25 mouse cellular contexts compared by ENCODE assay signal in genomic region chr13:42894016-42894415, GRCm38 (mm10).
DNase-seq lines count a peak whose midpoint lies in the region; ATAC-seq and TF ChIP-seq lines count a peak whose summit lies in the region.
"Had no signal": no experiment of that assay in that cellular context is flagged by ENCODE, and none has a peak within 500 bp of the region (broad histone marks: within the 10 kb centered on the region; RNA-seq: fewer than 3 reads in every experiment).

No protein-coding gene starts in this region.

- no peak for ATAC-seq in forebrain, embryonic 16.5 days
- no peak for ATAC-seq in forebrain, embryonic 12.5 days (ENCODE audit: low FRiP score)
- ATAC-seq in hindbrain, postnatal 0 days: no peak
- no peak for ATAC-seq in hindbrain, embryonic 16.5 days
- no peak for ATAC-seq in midbrain, postnatal 0 days (ENCODE audit: low FRiP score)
- ATAC-seq in midbrain, embryonic 14.5 days (ENCODE audit: low FRiP score, low TSS enrichment): no peak
- ATAC-seq: forebrain, embryonic 13.5 days; inflammation-experienced regulatory T-cells, adult 6 months; intestine, embryonic 16.5 days; Patski had no signal

- no peaks in the 10 kb centered on the region for H3K9me3 ChIP-seq in forebrain, embryonic 16.5 days (ENCODE audit: control insufficient read depth, low read length)
- H3K9me3 ChIP-seq in forebrain, embryonic 12.5 days: no peaks in the 10 kb centered on the region
- no peaks in the 10 kb centered on the region for H3K9me3 ChIP-seq in hindbrain, postnatal 0 days (ENCODE audit: low read length)
- no peaks in the 10 kb centered on the region for H3K9me3 ChIP-seq in hindbrain, embryonic 16.5 days (ENCODE audit: control insufficient read depth, low read length)
- no peaks in the 10 kb centered on the region for H3K9me3 ChIP-seq in midbrain, postnatal 0 days (ENCODE audit: low read length)
- no peaks in the 10 kb centered on the region for H3K9me3 ChIP-seq in midbrain, embryonic 14.5 days (ENCODE audit: control insufficient read depth, low read length)
- H3K9me3 ChIP-seq: embryonic facial prominence, embryonic 12.5 days; embryonic facial prominence, embryonic 15.5 days; forebrain, embryonic 13.5 days; heart, embryonic 15.5 days; hindbrain, embryonic 10.5 days; hindbrain, embryonic 15.5 days had no signal

- no peak overlapping the region for H3K4me3 ChIP-seq in forebrain, embryonic 16.5 days (replicated peaks; ENCODE audit: low read length)
- H3K4me3 ChIP-seq in forebrain, embryonic 12.5 days (replicated peaks): no peak overlapping the region
- no peak overlapping the region for H3K4me3 ChIP-seq in hindbrain, postnatal 0 days (ENCODE audit: low read length)
- no peak overlapping the region for H3K4me3 ChIP-seq in hindbrain, embryonic 16.5 days (ENCODE audit: low read length)
- H3K4me3 ChIP-seq in midbrain, postnatal 0 days (ENCODE audit: low read depth, low read length): no peak overlapping the region
- H3K4me3 ChIP-seq in midbrain, embryonic 14.5 days (replicated peaks; ENCODE audit: low read depth, low read length): no peak overlapping the region
- H3K4me3 ChIP-seq: embryonic facial prominence, embryonic 12.5 days; embryonic facial prominence, embryonic 15.5 days; forebrain, embryonic 13.5 days; heart, embryonic 15.5 days; hindbrain, embryonic 10.5 days; hindbrain, embryonic 15.5 days had no signal

- H3K9ac ChIP-seq in forebrain, embryonic 16.5 days (replicated peaks; ENCODE audit: low read depth, low read length): no peak overlapping the region
- no peak overlapping the region for H3K9ac ChIP-seq in forebrain, embryonic 12.5 days
- H3K9ac ChIP-seq in hindbrain, postnatal 0 days (replicated peaks; ENCODE audit: low read length): no peak overlapping the region
- no peak overlapping the region for H3K9ac ChIP-seq in hindbrain, embryonic 16.5 days (ENCODE audit: low read depth, low read length)
- no peak overlapping the region for H3K9ac ChIP-seq in midbrain, postnatal 0 days (replicated peaks; ENCODE audit: low read length, poor library complexity, severe bottlenecking)
- no peak overlapping the region for H3K9ac ChIP-seq in midbrain, embryonic 14.5 days (replicated peaks; ENCODE audit: low read length)
- H3K9ac ChIP-seq: embryonic facial prominence, embryonic 12.5 days; embryonic facial prominence, embryonic 15.5 days; forebrain, embryonic 13.5 days; heart, embryonic 15.5 days; hindbrain, embryonic 15.5 days had no signal

- H3K4me2 ChIP-seq in forebrain, embryonic 16.5 days (ENCODE audit: low read length): no peak overlapping the region
- H3K4me2 ChIP-seq in forebrain, embryonic 12.5 days: no peak overlapping the region
- H3K4me2 ChIP-seq in hindbrain, postnatal 0 days (ENCODE audit: low read depth, low read length): no peak overlapping the region
- no peak overlapping the region for H3K4me2 ChIP-seq in hindbrain, embryonic 16.5 days (ENCODE audit: low read length)
- H3K4me2 ChIP-seq in midbrain, postnatal 0 days (ENCODE audit: low read depth, low read length, poor library complexity, severe bottlenecking): no peak overlapping the region
- no peak overlapping the region for H3K4me2 ChIP-seq in midbrain, embryonic 14.5 days (ENCODE audit: low read length)
- H3K4me2 ChIP-seq: embryonic facial prominence, embryonic 12.5 days; embryonic facial prominence, embryonic 15.5 days; forebrain, embryonic 13.5 days; heart, embryonic 11.5 days; heart, embryonic 15.5 days; hindbrain, embryonic 15.5 days had no signal

- peak; percentile 64 to 68 for DNase-seq in cerebellum, postnatal 10 days
- no peak for DNase-seq in cerebellum, adult 9-10 months
- peak; percentile 45 for DNase-seq in hindbrain, postnatal 0 days (ENCODE audit: low spot score)
- DNase-seq in midbrain, postnatal 0 days (ENCODE audit: low spot score): peak; percentile 21
- DNase-seq in midbrain, embryonic 14.5 days: no peak
- DNase-seq: adrenal gland, postnatal 10 days; adrenal gland, postnatal 36 days; cerebellum, adult 18-20 months; gastrocnemius, postnatal 36 days; heart, postnatal 10 days; heart, postnatal 36 days; kidney, adult 18-20 months had no signal

- 89% methylated on average over 10 of the region's 10 CpGs for WGBS in forebrain, embryonic 16.5 days
- 92% methylated on average over 10 of the region's 10 CpGs for WGBS in forebrain, embryonic 12.5 days
- 59% methylated on average over 10 of the region's 10 CpGs for WGBS in hindbrain, postnatal 0 days
- WGBS in hindbrain, embryonic 16.5 days: 74% methylated on average over 10 of the region's 10 CpGs
- WGBS in midbrain, postnatal 0 days: 92% methylated on average over 10 of the region's 10 CpGs
- WGBS in midbrain, embryonic 14.5 days: 82% methylated on average over 10 of the region's 10 CpGs

- no peaks in the 10 kb centered on the region for H3K36me3 ChIP-seq in forebrain, embryonic 16.5 days (ENCODE audit: control insufficient read depth, insufficient read depth)
- no peaks in the 10 kb centered on the region for H3K36me3 ChIP-seq in forebrain, embryonic 12.5 days (replicated peaks)
- no peaks in the 10 kb centered on the region for H3K36me3 ChIP-seq in hindbrain, postnatal 0 days (ENCODE audit: insufficient read depth, low read length)
- no peaks in the 10 kb centered on the region for H3K36me3 ChIP-seq in hindbrain, embryonic 16.5 days (ENCODE audit: control insufficient read depth, insufficient read depth, low read length)
- no peaks in the 10 kb centered on the region for H3K36me3 ChIP-seq in midbrain, postnatal 0 days (ENCODE audit: insufficient read depth, low read length)
- H3K36me3 ChIP-seq in midbrain, embryonic 14.5 days (ENCODE audit: control insufficient read depth, insufficient read depth, low read length): no peaks in the 10 kb centered on the region
- H3K36me3 ChIP-seq: embryonic facial prominence, embryonic 12.5 days; embryonic facial prominence, embryonic 15.5 days; heart, embryonic 15.5 days; hindbrain, embryonic 10.5 days; hindbrain, embryonic 15.5 days had no signal

- peaks cover 10% of the 10 kb centered on the region for H3K4me1 ChIP-seq in forebrain, embryonic 16.5 days (replicated peaks; ENCODE audit: control insufficient read depth, insufficient read depth, low read length)
- no peaks in the 10 kb centered on the region for H3K4me1 ChIP-seq in forebrain, embryonic 12.5 days
- no peaks in the 10 kb centered on the region; the same call in 1 of the 2 replicates for H3K4me1 ChIP-seq in hindbrain, postnatal 0 days (ENCODE audit: insufficient read depth, low read length)
- no peaks in the 10 kb centered on the region for H3K4me1 ChIP-seq in hindbrain, embryonic 16.5 days (ENCODE audit: control insufficient read depth, insufficient read depth, low read depth, low read length)
- no peaks in the 10 kb centered on the region for H3K4me1 ChIP-seq in midbrain, postnatal 0 days (ENCODE audit: insufficient read depth, low read length)
- H3K4me1 ChIP-seq in midbrain, embryonic 14.5 days (ENCODE audit: control insufficient read depth, insufficient read depth, low read length): no peaks in the 10 kb centered on the region
- H3K4me1 ChIP-seq: embryonic facial prominence, embryonic 15.5 days; forebrain, embryonic 13.5 days had no signal

- TF ChIP-seq CTCF in hindbrain, postnatal 0 days (IDR thresholded peaks at IDR 0.05; ENCODE audit: low read depth): no peak
- no peak for TF ChIP-seq CTCF in midbrain, postnatal 0 days (IDR thresholded peaks at IDR 0.05)

- no peaks in the 10 kb centered on the region for H3K27me3 ChIP-seq in forebrain, embryonic 16.5 days (replicated peaks; ENCODE audit: control insufficient read depth, insufficient read depth, low read length)
- no peaks in the 10 kb centered on the region for H3K27me3 ChIP-seq in forebrain, embryonic 12.5 days
- no peaks in the 10 kb centered on the region for H3K27me3 ChIP-seq in hindbrain, postnatal 0 days (ENCODE audit: insufficient read depth, low read length)
- no peaks in the 10 kb centered on the region for H3K27me3 ChIP-seq in hindbrain, embryonic 16.5 days (replicated peaks; ENCODE audit: control insufficient read depth, insufficient read depth, low read length)
- H3K27me3 ChIP-seq in midbrain, postnatal 0 days (ENCODE audit: insufficient read depth, low read length): no peaks in the 10 kb centered on the region
- H3K27me3 ChIP-seq in midbrain, embryonic 14.5 days (ENCODE audit: control insufficient read depth, insufficient read depth, low read length): no peaks in the 10 kb centered on the region
- H3K27me3 ChIP-seq: embryonic facial prominence, embryonic 12.5 days; embryonic facial prominence, embryonic 15.5 days; forebrain, embryonic 13.5 days; heart, embryonic 15.5 days; hindbrain, embryonic 15.5 days had no signal

- H3K27ac ChIP-seq in forebrain, embryonic 16.5 days (ENCODE audit: low read length): 0 out of 2 replicates have a peak overlapping the region, but pooled peaks have one; percentile 32
- H3K27ac ChIP-seq in forebrain, embryonic 12.5 days: no peak overlapping the region
- no peak overlapping the region for H3K27ac ChIP-seq in hindbrain, postnatal 0 days
- no peak overlapping the region for H3K27ac ChIP-seq in hindbrain, embryonic 16.5 days (ENCODE audit: low read depth, low read length)
- H3K27ac ChIP-seq in midbrain, postnatal 0 days (ENCODE audit: low read depth, low read length): no peak overlapping the region
- no peak overlapping the region for H3K27ac ChIP-seq in midbrain, embryonic 14.5 days (replicated peaks; ENCODE audit: low read depth, low read length)
- H3K27ac ChIP-seq: embryonic facial prominence, embryonic 12.5 days; embryonic facial prominence, embryonic 15.5 days; forebrain, embryonic 13.5 days; heart, embryonic 15.5 days; hindbrain, embryonic 10.5 days; hindbrain, embryonic 15.5 days had no signal

Comparison
In these comparisons a context has a peak if more than half of its experiments do, and no peak if none do; other contexts are left out.
1. DNase-seq: peak in cerebellum, postnatal 10 days (2 of 2), hindbrain, postnatal 0 days (single experiment) and midbrain, postnatal 0 days (single experiment); none in cerebellum, adult 9-10 months (single experiment) and midbrain, embryonic 14.5 days (single experiment).